Mouse (Mus musculus): Measurements from ENCODE around the gene Mslnl. TPM values are rescaled to one million over a fixed set of nuclear protein-coding genes. Genes with fewer than 3 reads are reported as not detected.
A peak's percentile ranks its signal among the peaks of the same experiment; 100 is the strongest.
"Not testable (repeated sequence)": the region's sequence is repeated elsewhere in the genome, so short reads cannot be mapped to it uniquely, and the experiment has no call there.

Mslnl gene
- total RNA-seq, 2 experiments from 2014 or later, result not detected

DNA sequence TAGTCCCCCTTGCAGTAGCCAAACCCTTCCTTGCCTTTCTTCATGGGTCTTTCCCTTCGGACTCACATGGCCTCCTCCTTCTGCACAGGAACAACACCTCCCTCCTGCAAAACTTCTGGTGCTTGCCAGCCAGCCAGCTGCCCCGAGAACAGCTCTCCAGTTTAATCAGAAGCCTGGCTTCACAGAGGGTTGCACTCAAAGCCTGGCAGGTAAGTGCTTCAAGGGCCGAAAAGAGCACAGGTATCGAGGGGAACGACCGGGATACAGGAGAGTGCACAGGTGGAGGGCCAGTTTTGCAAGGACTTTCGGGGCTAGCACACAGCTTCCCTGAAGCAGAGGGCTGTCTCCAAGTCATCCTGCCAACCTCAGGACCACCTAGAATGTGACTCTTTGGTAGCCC, 3.0 kb downstream of the Mslnl start:
- DNase-seq (ENCODE audit: low spot score in 2 of 2), result no peak
- intact Hi-C loops (cut with DNase I), result no loop called here

DNA sequence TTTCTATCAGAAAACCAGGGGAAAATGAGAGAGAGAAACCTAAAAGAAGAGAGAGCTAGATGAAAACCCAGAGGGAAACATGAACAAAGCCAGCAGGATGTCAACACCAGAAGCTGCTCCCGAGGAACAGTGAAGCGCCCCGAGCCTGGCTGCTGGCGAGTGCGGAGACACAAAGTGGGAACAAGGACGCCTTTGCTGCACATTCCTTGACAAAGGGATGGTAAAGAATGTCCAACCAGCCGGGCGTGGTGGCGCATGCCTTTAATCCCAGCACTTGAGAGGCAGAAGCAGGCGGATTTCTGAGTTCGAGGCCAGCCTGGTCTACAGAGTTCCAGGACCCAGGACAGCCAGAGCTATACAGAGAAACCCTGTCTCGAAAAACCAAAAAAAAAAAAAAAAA, 5.6 kb downstream of the Mslnl start:
- intact Hi-C loops (cut with DNase I); DNase-seq (ENCODE audit: low spot score in 2 of 2): not testable (repeated sequence)

DNA sequence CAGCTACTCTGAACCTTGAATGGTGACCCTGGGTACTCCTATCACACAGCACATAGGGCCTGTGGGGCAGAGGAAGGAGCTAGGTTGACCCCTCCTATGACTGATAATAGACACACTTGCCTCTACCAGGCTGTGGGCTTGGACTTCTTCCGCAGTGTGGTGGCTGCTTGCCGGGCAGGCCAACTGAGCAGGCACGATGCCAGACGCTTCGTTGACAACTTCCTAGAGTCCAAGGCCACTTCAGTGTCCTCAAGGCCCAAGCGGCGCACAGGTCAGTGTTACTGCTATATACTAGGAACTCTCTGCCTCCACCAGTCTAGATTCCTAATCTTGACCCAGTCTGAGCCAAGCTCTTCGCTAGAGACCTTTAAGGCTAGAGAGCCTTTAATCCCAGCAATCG, 8.0 kb downstream of the Mslnl start:
- no peak for DNase-seq (ENCODE audit: low spot score in 2 of 2)
- intact Hi-C loops (cut with DNase I), result no loop called here

DNA sequence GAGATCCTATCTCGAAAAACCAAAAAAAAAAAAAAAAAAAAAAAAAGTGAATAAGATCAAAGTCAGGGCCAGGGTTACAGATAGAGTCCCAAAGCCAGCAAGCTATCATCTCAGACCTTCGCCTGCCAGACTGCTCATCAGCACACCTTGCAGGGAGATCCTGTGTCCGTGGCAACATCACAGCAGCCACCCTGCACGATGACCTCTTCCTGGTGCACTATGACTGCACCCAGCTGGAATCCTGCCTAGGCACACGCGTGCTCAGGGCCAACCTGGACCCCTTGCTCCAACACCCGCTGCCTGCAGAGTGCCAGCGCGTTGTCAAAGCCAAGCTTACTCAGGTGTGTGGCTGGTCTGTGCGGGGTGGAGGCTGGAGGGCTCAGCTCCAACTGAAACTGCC, 8.5 kb downstream of the Mslnl start:
- DNase-seq (ENCODE audit: low spot score in 2 of 2), result no peak
- intact Hi-C loops (cut with DNase I), result no loop called here

DNA sequence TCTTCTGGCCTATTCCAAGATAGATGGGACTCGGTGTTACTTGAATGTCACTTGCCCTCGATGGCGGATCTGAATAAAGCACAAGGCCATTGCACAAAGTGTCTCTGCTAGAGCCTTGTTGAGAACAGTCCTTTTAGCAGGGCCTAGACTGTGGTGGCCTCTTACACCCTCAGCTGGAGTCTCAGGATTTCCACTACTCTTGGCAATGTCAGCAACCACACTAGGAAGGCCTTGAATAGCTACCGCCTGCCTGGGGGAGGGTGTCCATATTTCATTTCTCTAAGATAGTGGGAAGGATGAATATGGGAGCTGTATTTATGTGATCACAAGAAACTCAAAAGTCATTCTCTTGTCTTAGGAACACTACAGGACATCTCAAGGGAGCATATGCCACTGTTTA, 12.4 kb downstream of the Mslnl start:
- DNase-seq (ENCODE audit: low spot score in 2 of 2), result no peak
- intact Hi-C loops (cut with DNase I), result no loop called here

DNA sequence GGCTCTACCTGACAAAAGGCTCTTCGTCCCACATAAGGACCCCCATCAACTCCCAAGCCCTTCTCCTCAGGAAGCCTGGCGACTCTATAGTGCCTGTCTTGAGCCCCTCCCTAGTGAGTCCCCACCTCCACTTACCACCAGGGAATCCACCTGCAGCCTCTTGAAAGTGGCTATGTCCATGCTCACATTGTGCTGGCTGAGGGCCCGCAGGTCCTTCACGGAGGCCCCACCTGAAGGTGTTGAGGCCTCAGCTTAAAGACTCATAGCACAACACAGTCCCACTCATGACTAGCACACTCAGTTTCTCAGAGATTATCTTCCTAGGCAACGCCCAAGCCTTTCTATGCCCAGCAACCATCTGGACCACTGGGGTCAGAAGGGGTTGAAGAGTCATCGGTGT, 13.5 kb downstream of the Mslnl start:
- intact Hi-C loops (cut with DNase I), result no loop called here
- no peak for DNase-seq (ENCODE audit: low spot score in 2 of 2)

DNA sequence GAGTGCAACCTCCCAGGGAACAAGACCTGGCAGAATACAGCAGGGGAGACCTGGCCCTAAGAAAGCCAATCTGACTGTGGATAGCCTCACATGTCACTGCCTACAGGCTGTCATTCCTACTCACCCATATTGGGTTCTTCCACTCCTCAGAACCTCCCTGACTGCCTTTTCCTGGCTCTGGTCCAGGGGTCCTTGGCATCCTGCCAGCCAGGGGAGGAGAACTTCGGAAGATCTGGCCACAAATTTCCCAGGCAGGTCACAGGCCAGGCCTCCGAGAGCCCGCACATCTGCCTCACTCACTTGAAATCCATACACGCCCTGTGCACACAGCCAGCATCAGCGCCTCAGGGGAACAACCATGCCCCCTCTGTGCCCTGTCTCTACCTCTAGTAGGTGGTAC, 15.6 kb downstream of the Mslnl start:
- intact Hi-C loops (cut with DNase I), result no loop called here
- DNase-seq (ENCODE audit: low spot score in 2 of 2), result peak in 1 of 2 experiments; percentile 41

DNA sequence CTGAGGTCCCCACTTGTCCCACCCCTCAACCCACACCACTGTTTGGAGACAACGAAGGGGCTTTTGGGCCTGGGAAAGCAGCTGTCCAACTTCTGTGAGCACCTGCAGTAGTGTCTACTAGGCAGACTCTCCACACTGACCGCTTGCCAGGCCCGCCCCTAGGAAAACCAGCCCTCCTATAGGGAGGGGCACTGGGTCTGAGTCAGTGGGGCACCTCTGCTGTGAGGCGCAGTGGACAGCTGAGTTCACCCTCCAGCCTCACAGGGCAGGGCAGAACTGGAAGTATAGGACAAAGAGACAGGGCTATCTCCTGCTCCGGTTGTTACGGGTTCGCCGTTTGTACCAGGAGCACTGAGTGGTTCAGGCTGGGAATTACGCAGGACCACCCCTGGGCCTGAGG, 18.4 kb downstream of the Mslnl start, which contains the start of gene Msln:
Gene Msln (minus strand): TSS at position 138 of the 400 bp plus-strand sequence.
- intact Hi-C loops (cut with DNase I), result no loop called here
- DNase-seq (ENCODE audit: low spot score in 2 of 2), result no peak

DNA sequence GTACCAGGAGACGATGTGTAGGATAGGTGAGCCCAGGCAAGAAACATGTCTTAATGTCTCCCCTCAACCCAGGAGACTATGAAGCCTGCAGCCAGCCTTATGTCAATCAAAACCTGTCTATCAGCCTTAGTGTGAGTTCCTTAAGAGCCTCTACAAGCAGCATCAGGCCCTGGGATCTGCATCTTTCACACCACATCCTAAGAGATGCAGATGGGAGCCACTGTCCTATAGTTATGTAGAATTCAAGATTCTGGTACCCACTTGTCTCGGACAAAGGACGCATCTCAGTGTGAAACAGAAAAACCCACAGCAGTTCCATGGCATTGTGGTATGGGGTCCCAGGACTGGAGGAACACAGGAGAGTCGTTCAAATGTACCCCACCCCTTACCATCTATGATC, 19.2 kb downstream of the Mslnl start:
- no peak for DNase-seq (ENCODE audit: low spot score in 2 of 2)
- intact Hi-C loops (cut with DNase I), result no loop called here

DNA sequence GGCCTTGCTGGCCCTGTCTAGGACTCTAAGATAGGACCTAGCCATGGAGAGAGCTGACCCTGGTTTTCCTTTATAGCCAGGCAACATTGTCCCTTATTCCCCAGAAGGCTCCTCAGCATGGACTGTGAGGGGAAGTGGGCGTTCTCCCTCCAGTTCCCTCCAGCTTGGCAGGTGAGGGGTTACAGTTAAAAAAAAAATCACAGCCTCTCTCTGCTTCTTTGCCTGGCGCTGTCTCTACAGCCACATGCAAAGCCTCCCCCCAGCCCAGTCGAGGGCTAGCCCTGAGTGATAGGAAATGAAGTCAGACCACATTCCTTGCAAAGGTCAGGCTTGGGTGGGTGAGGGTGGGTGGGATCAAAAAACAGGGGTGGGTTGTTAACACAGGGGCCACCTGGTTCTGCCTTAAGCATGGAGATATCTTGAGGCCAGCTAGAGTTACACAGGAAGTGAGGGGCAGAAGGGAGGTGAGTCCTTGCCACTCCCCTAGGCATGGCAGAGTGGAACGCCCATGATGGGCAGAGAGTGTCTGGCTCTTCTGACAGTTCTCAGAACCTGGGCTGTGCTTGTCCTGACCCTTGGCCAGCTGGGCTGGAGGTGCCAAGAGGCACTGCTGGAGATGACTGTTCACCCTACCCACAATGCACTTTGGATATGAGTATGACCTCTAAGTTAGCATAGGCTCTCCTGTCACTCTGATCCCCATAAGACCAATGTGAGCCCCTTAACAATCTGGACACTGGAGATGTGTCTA, 20.0 kb downstream of the Mslnl start:
- no peak for DNase-seq (ENCODE audit: low spot score in 2 of 2)
- intact Hi-C loops (cut with DNase I), result no loop called here

DNA sequence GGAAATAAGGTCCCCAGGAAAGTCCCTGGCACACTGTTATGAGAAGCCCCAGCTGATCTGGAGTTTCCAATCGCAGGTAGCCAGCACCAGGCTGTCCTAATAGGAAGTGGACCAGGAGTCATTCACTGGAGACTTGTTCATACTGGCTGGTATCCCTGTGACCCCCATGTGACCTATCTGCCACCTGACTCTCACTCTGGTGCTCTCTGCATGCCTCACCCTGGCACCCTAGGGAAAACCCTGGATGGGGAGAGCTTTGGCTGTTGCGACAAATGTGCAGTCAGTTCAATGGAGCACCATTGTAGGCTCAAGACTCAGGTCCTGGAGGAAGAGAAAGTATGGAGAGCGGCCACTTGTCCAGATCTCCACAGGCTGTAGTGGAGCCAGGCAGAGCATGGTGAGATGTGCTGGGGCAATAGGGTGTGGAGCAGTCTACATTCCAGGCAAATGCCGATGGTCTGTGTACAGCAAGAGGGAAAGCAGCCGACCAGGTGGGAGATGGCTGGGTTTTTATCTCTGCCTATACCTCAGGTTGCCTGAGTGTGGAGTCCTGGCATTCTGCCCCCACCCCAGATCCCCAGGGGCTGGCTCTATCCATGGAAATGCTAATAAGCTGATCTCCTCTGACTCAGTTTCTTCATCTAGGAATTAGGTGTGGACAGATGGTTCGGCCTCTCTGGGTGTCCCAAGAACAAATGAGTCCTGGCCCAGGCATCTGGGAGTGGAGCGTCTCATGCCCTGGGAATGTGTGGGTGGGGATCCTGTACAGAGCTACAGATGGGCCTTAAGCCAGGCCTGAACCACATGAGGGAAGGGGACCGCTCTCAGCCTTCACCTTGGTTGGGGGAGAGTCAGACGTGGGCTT, 20.8 kb downstream of the Mslnl start:
- intact Hi-C loops (cut with DNase I), result no loop called here
- DNase-seq (ENCODE audit: low spot score in 2 of 2), result no peak

DNA sequence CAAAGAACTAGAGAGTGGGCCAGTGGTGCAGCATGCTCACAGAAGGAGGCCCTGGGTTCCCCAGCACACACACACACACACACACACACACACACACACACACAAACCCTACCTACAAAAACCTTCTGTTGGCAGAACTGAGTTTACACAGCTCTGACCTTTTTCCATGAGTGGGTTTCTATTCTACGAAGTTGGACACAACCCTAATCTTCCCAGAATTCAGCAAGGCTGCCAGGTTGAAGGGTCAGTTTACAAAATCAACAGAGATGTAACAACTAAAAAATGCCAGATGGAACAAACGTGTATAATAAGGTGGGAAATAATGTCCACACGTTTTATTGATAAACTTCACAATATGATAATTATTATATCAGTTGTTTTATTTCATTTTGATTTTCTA, 21.8 kb downstream of the Mslnl start:
- intact Hi-C loops (cut with DNase I), result no loop called here
- DNase-seq (ENCODE audit: low spot score in 2 of 2), result no peak

DNA sequence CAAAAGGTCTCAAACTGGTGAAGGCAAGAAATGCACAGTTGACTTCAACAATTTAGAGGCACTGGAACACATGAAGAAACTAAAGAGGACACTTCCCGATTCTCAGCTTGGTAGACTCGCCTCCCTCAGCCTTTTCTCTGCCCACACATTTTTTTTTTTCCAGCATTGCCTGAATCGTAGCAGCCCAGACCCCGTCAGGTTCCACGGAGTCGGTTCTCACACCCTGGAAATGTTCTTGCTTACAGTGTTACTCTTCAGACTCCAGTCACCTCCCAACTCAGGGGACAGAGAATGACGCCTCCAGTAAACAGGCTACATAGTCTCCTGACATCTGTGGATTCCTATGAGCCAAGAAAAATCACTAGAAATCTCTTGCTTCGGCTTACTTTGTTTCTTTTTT, 24.3 kb downstream of the Mslnl start:
- peak in 1 of 2 experiments; percentile 54 for DNase-seq (ENCODE audit: low spot score in 2 of 2)
- intact Hi-C loops (cut with DNase I), result no loop called here

DNA sequence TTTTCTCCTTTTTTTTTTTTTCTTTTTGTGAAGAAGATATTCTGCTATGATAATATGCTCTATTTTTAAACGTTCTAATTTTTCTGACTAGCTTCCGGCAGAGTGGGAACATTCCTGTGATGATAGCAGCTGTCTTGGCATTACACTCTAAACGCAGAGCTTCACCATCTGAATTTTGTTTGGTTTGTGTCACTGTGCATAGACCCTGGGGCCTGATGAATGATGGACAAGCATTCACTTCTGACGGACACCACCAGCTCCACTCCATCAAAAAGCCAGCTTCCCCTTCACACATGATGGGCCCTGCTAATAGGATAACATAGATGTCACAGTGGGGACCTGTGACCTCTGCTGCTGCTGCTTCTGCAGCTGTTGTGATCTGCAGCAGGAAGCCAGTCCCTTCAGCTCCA, 25.7 kb downstream of the Mslnl start:
- peak; percentile 54 to 86 for DNase-seq (ENCODE audit: low spot score in 2 of 2)
- intact Hi-C loops (cut with DNase I), result no loop called here

DNA sequence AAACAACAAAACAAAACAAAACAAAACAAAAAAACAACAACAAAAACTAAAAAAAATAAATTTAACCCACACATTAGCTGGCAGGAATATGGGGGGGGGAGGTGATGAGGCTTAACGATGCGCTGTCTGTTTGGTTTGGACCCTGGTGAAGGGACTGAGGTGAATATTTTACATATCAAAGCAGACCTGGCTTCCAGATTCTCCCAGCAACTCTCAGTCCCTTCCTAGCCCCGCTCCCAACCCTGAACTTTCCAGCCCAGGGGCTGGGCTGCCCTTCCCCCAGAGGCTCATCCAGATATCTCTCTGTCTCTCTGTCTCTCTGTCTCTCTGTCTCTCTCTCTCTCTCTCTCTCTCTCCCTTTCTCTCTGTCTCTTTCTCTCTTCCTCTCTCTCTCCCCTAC, 26.7 kb downstream of the Mslnl start:
- no peak for DNase-seq (ENCODE audit: low spot score in 2 of 2)
- intact Hi-C loops (cut with DNase I), result no loop called here

DNA sequence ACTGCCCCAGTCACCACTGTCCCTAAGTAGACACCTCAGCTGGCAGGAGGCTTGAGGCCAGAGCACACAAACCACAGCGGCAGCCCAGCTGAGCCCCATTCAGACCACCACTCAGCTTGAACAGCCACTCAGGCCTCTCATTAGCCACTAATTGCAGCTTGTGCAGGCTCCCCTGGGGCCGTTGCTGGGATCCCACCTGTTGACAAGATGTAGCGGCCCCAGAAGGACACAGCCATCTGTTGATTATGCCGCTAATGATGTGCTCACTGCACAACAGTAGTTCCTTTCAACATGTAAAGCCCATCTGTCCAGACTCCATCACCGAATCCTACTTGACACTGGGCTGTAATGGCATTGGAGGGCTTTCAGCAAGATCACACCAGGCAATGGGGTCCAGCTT, 30.0 kb downstream of the Mslnl start:
- DNase-seq (ENCODE audit: low spot score in 2 of 2), result no peak
- intact Hi-C loops (cut with DNase I), result no loop called here

DNA sequence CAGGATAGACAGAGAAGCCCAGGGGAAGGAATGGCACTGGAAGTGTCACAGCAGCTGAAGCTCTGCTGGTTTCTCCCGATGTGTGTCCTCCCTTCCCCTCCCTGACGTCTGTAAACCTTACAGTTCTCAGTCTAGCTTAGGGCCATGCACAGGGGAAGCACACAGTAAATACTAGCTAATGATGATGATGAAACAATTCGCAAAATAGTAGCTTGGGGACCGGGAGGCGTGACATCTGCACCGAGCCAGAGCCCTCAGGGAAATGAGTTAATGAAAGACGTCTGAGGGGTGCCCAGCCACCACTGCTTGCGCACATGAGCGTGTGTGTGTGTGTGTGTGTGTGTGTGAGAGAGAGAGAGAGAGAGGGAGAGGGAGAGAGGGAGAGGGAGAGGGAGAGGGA, 33.5 kb downstream of the Mslnl start:
- no peak for DNase-seq (ENCODE audit: low spot score in 2 of 2)
- intact Hi-C loops (cut with DNase I), result no loop called here

DNA sequence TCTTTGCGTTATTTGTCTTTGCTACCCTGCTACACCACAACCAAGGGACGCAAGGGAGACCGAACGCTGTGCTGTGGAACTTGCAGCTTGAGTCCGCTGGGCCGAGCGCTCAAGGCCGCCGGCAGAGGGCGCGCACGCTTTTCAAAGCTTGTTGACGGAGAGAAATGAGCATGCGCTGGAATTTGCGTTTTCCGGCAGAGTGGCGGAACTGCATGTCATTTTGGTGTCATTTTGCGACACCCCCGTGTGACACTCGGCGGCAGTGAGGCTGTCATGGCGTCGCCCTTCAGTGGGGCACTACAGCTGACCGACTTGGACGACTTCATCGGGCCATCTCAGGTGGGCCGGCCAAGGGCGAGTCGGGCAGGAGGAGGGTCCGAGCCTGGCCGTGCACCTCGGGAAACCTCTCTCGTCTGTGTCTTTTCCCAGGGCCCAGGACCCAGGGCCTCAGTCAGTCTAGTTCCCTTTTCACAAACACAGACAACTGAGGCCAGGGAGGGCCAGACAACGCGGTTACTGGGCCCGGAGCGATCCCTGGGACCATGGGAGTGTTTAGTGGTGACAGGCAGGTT, 37.8 kb downstream of the Mslnl start, which contains the start of gene Narfl:
Gene Narfl (plus strand): TSS at position 228 of the 572 bp plus-strand sequence.
- DNase-seq (ENCODE audit: low spot score in 2 of 2), result peak; percentile 98 to 99
- intact Hi-C loops (cut with DNase I), result loop anchor here (2.0 to 5.0 kb wide), 2 partner anchors 27 to 41 kb away; no protein-coding TSS in a partner anchor

DNA sequence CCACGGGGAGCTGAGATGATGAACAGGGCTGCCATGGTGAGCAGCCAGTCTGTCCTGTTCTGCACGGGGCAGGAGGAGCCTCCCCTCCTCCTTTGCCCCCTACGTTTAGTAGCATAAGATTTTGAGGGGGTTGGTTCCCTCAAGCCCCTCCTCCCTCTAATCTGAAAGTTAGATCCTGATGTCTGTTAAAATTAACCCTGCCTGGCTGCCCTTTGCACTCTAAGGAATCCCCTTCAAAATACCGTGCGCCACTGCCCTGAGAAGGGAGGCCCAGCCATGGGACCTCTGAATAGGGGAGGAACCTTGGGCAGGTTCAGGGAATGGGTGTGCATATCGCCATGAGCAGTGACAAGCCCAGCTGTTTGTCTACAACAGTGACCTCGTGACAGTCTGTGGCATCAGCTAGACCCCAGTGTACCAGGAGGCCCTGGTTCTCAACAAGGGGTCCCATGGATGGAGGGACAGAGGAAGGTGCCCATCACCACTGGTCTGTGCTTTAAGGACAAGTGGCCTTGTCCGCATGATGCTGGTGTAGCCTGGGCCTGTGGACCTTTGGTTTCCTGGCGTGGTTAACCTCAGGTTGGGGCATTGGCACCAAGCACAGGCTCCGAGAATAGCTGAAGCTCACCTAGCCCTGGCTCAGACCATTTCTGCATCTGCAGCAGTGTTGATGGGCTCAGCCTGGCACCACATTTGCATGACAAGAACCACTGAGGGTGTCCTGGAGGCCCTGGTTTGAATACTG, 39.6 kb downstream of the Mslnl start:
- intact Hi-C loops (cut with DNase I), result no loop called here
- no peak for DNase-seq (ENCODE audit: low spot score in 2 of 2)

DNA sequence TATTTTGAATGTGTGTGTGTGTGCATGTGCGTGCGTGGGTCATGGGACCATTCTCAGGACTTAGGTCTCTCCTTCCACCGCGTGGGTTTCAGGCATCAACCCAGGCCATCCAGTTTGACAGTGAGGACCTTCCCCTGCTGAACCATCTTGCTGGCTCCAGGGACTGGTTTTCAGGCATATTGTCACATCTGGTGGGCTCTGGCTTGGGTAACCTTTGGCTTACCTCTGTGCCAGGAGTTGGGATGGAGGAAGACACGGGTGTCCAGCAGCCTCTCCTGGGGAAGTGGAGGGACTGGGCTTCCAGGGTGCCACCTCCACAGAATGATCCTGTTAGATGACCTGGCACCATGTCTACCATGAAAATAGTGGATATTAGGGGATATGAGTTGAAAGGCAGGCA, 42.1 kb downstream of the Mslnl start:
- no peak for DNase-seq (ENCODE audit: low spot score in 2 of 2)
- intact Hi-C loops (cut with DNase I), result no loop called here
